Mouse (Mus musculus): Measurements from ENCODE around the gene Slco3a1.
"Not testable (repeated sequence)": the region's sequence is repeated elsewhere in the genome, so short reads cannot be mapped to it uniquely, and the experiment has no call there.

The Slco3a1 gene

DNA sequence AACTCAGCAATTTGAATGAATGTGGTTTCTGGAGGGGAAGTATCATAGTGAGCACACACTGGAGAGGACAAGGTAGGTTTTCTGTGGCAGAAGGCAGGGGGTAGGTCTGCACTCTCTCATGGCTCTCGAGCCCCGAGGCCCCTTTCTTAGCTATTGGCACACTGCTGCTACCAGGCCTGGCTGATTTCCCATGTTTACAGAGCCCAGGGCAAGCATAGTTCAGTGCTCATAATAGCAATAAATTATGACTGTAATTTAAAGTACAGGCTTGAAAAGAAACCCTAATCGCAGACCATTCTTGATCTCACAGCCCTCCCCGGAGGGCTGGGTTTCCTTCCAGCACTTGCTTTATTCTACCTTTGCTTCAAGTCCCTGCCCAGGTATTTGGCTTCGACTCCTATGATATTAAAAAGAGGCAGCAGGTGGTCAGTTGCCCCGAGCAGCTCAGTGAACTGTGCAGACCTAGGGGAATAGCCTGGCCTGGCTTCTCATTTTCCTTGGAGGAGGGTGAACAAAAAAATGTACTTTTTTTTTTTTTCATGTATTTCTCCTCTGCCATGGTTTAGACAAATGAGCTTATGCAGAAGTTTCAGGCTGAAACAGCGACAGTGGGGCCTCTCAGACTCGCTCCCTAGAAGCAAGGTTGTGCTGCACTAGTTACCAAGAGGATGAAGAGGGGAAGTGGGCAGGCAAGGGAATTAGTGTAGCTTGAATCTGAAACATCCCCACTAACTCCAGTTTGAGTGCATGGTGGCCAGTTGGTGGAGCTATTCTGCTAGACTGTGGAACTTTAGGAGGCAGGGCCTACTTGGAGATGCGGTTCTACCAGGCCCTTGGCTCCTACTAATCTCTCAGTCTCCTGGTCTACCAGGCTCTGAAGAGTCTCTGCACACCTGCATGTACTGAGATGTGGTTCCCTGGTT lies 130.4 kb downstream of the Slco3a1 start:
- peak; percentile 77 for DNase-seq

- no peak for DNase-seq
Observed at GRCm38 (mm10) chr7:74423316-74423715, 131.3 kb downstream of the Slco3a1 start.

- peak; percentile 13 for DNase-seq
Observed at GRCm38 (mm10) chr7:74422731-74423130, 131.8 kb downstream of the Slco3a1 start.

DNA sequence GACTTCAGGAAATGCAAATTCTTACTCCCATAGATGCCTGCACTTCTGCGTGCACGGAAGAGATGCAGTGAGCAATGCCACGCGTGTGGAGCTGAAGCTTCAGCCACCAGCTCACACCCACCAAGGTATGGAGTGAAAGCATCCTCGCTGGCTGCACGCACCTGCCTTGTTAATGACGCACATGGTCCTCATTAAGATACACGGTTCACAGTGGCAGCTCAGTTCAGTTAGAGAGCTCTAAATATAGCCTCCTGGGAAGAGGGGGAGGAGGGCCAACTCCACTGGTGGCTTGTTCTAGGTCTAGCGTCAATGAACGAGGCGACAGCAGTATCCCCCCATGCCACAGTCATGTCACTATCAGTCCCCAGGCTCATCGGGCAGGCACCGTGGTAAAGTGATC lies 132.6 kb downstream of the Slco3a1 start:
- no peak for DNase-seq

DNA sequence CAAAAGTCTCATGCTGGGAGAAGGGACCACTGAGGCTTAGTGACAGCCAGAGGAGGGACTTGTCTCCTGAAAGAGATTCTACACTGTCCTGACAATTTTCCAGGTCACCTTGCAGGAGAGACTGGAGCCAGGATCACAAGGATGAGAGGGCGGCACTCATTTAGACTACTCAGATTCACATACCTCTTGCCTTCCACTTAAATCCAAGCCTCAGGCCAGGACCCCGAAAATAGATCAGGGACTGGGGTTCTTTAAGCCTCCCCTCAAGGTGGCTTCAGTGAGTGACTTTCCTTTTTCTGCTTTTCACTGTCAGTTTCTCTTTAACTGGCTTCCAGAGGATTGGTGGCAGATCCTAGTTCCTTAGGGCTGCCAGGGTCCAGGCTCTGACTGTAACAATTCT lies 133.0 kb downstream of the Slco3a1 start:
- no peak for DNase-seq

GRCm38 (mm10) chr7:74419706-74420105 lies 134.9 kb downstream of the Slco3a1 start:
- DNase-seq = no peak

GRCm38 (mm10) chr7:74417009-74417408 lies 137.6 kb downstream of the Slco3a1 start:
- DNase-seq = no peak

DNA sequence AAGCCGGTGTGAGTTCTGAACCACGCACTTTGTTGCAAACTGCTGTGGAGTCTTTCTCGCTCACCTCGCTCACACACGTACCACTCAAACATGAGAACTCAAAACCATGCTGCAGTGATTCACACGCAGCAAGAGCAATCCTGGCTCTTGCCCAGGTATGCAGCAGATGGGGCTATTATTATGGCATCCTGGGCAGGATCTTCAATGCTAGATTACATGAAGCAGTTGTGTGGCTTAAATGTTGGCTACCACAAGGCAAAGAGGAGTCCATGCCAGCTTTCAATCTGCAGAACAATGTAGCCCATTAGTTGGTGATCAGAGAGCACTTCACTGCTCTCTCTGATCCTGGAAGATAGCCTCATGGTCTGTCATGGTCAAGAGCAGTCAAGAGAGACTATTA lies 139.3 kb downstream of the Slco3a1 start:
- DNase-seq = no peak

- no peak for DNase-seq
Observed at GRCm38 (mm10) chr7:74413738-74414716, 140.6 kb downstream of the Slco3a1 start.

GRCm38 (mm10) chr7:74408601-74409323 lies 145.8 kb downstream of the Slco3a1 start:
- peak; percentile 65 for DNase-seq

DNA sequence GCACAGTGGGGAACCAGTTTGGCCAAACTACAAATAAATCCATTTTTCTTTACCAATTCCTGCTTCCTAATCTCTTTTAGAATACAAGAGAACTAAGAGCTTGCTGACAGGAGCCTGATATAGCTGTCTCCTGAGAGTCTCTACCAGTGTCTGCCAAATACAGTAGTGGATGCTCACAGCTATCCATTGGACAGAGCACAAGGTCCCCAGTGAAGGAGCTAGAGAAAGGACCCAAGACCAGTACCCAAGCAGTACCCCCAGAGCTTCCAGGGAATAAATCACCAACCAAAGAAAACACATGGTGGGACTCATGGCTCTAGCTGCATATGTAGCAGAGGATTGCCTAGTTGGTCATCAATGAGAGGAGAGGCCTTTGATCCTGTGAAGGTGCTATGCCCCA lies 146.7 kb downstream of the Slco3a1 start:
- not testable (repeated sequence) for DNase-seq

DNA sequence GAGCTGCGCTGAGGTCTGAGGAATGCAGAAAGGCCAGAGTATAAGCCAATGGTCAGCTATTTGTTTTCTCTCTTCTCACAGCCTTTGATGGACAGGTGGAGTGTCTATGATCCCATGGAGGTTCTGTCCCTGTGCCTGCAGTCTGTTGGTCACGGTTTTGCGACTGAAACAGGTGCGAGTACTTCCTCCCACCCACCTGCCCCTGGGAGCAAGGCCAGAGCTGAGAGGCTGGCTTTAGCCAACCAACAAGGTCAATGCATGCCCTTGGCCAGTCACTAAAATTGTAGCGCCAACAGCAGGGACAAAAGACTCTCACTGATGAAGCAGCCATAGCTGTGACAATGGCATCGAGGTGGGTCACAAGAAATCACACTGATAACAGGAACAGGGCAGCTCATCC lies 154.9 kb downstream of the Slco3a1 start:
- no peak for DNase-seq

DNA sequence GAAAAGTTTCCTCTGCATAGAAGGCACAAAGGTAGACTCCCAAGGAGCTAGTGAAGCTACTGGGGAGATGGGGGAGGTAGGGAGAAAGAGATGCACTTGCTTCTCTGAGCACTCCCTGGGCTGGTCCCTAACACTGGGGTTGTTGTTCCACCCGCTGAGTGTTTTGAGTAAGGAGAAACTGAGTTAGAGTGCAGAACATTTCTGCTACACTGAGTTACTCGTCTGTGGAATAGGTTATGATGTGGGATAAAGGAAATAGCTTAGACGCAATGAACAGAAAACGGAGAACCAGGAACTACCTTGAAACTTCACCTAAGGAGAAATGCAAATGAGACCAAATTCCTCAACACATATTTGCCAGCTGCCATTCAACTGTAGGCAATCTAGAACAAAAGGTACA lies 155.4 kb downstream of the Slco3a1 start:
- DNase-seq = no peak

- no peak for DNase-seq
Observed at GRCm38 (mm10) chr7:74398326-74398725, 156.3 kb downstream of the Slco3a1 start.

- DNase-seq = no peak
Observed at GRCm38 (mm10) chr7:74391451-74391873, 163.1 kb downstream of the Slco3a1 start.

GRCm38 (mm10) chr7:74389570-74389969 lies 165.0 kb downstream of the Slco3a1 start:
- no peak for DNase-seq

DNA sequence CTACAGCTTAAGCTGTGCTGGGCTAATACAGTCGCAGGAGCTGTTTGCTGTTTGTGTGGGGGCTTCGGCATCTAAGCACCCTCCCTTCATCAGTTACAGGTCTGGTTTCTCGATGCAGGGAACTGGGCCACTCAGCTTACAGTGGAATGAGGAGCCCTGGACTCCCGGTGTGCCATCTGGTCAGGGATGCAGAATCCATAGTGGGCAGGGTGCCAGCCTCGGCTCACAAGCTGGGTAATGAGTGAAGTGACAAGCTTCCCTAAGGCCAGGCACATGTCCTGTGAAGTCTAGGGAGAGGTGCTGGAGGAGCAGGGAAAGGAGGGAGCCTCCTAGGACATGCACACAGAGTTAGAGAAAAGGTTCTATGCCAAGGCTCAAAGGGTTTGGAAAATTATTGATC lies 168.3 kb downstream of the Slco3a1 start:
- peak; percentile 62 for DNase-seq

DNA sequence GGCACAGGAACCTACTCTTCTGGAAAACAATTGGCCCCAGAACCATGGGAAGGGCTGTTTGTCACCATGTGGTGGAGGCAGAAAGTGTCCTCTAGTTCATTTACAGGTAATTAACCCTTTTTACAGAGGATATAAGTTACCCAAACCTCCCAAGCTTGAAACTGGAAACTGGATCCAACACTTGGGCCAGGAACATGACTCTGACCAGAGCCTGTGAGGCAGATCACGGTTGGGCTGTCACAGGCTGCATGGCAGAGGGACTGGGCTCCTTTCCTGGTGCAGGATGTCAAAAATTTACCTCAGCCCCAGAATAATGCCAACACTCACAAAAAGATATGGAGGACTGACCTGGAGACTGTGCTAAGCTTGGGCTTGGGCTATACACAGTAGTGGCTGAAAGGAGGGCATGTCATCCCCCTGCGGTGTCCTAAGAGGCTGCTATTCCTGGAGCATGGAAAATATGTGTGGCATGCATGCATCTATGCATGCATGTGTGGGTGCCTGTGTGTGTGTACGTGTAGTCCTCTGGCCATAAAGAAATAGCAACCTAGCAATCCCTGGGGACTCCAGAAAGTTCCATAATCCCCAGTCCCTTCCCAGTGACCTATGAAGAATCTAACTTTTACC lies 171.4 kb downstream of the Slco3a1 start:
- DNase-seq = no peak

- no peak for DNase-seq
Observed at GRCm38 (mm10) chr7:74382286-74382685, 172.3 kb downstream of the Slco3a1 start.

GRCm38 (mm10) chr7:74381881-74382281 lies 172.7 kb downstream of the Slco3a1 start:
- DNase-seq = peak; percentile 22

- DNase-seq = no peak
Observed at GRCm38 (mm10) chr7:74381051-74381450, 173.5 kb downstream of the Slco3a1 start.

GRCm38 (mm10) chr7:74377909-74378308 lies 176.7 kb downstream of the Slco3a1 start:
- DNase-seq = no peak
